In genomic region chr6:128970508-128971393, GRCm38 (mm10) we compare ENCODE assay signal across 18 mouse cellular contexts. TPM values are rescaled to one million over a fixed set of nuclear protein-coding genes. Genes with fewer than 3 reads are reported as not detected.
"Had no signal": no experiment of that assay in that cellular context is flagged by ENCODE, and none has a peak within 500 bp of the region (broad histone marks: within the 10 kb centered on the region; RNA-seq: fewer than 3 reads in every experiment).

No protein-coding gene starts in this region.

RNA-seq across cellular contexts. Expression of gene Clec2g, which starts 36.6 kb away (rescaled TPM):
- total RNA-seq: granulocyte monocyte progenitor cell, adult 5-6 weeks; layer of hippocampus, postnatal 10 days had no signal
- polyA plus RNA-seq: heart, embryonic 10.5 days; heart, embryonic 12.5 days; heart, embryonic 14.5 days; heart, embryonic 16.5 days; hindbrain, embryonic 10.5 days; hindbrain, embryonic 12.5 days; hindbrain, embryonic 14.5 days; hindbrain, embryonic 16.5 days; intestine, embryonic 15.5 days; intestine, postnatal 0 days; kidney, embryonic 14.5 days; kidney, embryonic 16.5 days; limb, embryonic 10.5 days; limb, embryonic 12.5 days; liver, embryonic 12.5 days; liver, embryonic 14.5 days had no signal
